Comparison of ENCODE assay signal across 16 mouse cellular contexts in genomic region chr3:90428186-90428585, GRCm38 (mm10). TPM values are rescaled to one million over a fixed set of nuclear protein-coding genes. Genes with fewer than 3 reads are reported as not detected.
DNase-seq lines count a peak whose midpoint lies in the region; ATAC-seq and TF ChIP-seq lines count a peak whose summit lies in the region.
"Had no signal": no experiment of that assay in that cellular context is flagged by ENCODE, and none has a peak within 500 bp of the region (broad histone marks: within the 10 kb centered on the region; RNA-seq: fewer than 3 reads in every experiment).

No protein-coding gene starts in this region.

- no peak overlapping the region for H3K4me3 ChIP-seq in heart, postnatal 0 days (ENCODE audit: low read depth, low read length)
- H3K4me3 ChIP-seq in heart, embryonic 11.5 days (ENCODE audit: low read depth, low read length), result no peak overlapping the region
- no peak overlapping the region for H3K4me3 ChIP-seq in lung, adult 2 months (replicated peaks; ENCODE audit: extremely low read depth, low read depth, low read length)
- no peak overlapping the region for H3K4me3 ChIP-seq in forebrain, embryonic 13.5 days
- H3K4me3 ChIP-seq: intestine, embryonic 15.5 days; limb, embryonic 15.5 days; midbrain, embryonic 10.5 days had no signal

- no peak overlapping the region for H3K9ac ChIP-seq in heart, postnatal 0 days (replicated peaks; ENCODE audit: low read depth, low read length)
- H3K9ac ChIP-seq in heart, embryonic 11.5 days (ENCODE audit: low read depth, low read length), result no peak overlapping the region
- H3K9ac ChIP-seq in forebrain, embryonic 13.5 days, result no peak overlapping the region
- H3K9ac ChIP-seq: hindbrain, embryonic 14.5 days; intestine, embryonic 15.5 days; limb, embryonic 15.5 days had no signal

- H3K9me3 ChIP-seq in heart, postnatal 0 days (replicated peaks; ENCODE audit: control insufficient read depth, low read length), result no peaks in the 10 kb centered on the region
- no peaks in the 10 kb centered on the region for H3K9me3 ChIP-seq in heart, embryonic 11.5 days (replicated peaks; ENCODE audit: control insufficient read depth, low read length)
- no peaks in the 10 kb centered on the region for H3K9me3 ChIP-seq in forebrain, embryonic 13.5 days (replicated peaks)
- H3K9me3 ChIP-seq: intestine, embryonic 15.5 days; limb, embryonic 15.5 days; midbrain, embryonic 10.5 days had no signal

- H3K27ac ChIP-seq in heart, postnatal 0 days (ENCODE audit: low read depth), result peak overlapping the region; percentile 26; the same call in 1 of the 2 replicates
- H3K27ac ChIP-seq in heart, embryonic 11.5 days (ENCODE audit: low read depth, low read length), result no peak overlapping the region
- H3K27ac ChIP-seq in forebrain, embryonic 13.5 days, result no peak overlapping the region
- H3K27ac ChIP-seq: hindbrain, embryonic 14.5 days; intestine, embryonic 15.5 days; limb, embryonic 15.5 days; midbrain, embryonic 10.5 days had no signal

- WGBS in heart, postnatal 0 days, result 61% methylated on average over 6 of the region's 6 CpGs
- 72% methylated on average over 6 of the region's 6 CpGs for WGBS in heart, embryonic 11.5 days (ENCODE audit: insufficient replicate concordance)
- WGBS in lung, adult 2 months, result 61% methylated on average over 6 of the region's 6 CpGs
- 94% methylated on average over 6 of the region's 6 CpGs for WGBS in forebrain, embryonic 13.5 days

- ATAC-seq in heart, postnatal 0 days (ENCODE audit: insufficient read depth, low read depth), result no peak
- no peak for ATAC-seq in heart, embryonic 11.5 days (replicated peaks; ENCODE audit: insufficient number of reproducible peaks, low FRiP score, low TSS enrichment)
- ATAC-seq in forebrain, embryonic 13.5 days, result no peak
- ATAC-seq: intestine, embryonic 15.5 days had no signal

- H3K27me3 ChIP-seq in heart, postnatal 0 days (ENCODE audit: control insufficient read depth, insufficient read depth, low read length), result no peaks in the 10 kb centered on the region
- no peaks in the 10 kb centered on the region for H3K27me3 ChIP-seq in heart, embryonic 11.5 days (ENCODE audit: control insufficient read depth, insufficient read depth, low read length)
- no peaks in the 10 kb centered on the region for H3K27me3 ChIP-seq in forebrain, embryonic 13.5 days
- H3K27me3 ChIP-seq: intestine, embryonic 15.5 days; limb, embryonic 15.5 days had no signal

- DNase-seq in heart, postnatal 0 days (ENCODE audit: low spot score), result no peak
- peak; percentile 36 to 54 for DNase-seq in lung, adult 18-20 months
- DNase-seq in lung, adult 2 months, result no peak
- DNase-seq in NIH3T3 (ENCODE audit: low read depth), result peak; percentile 50
- DNase-seq in skeletal muscle tissue, adult 2 months (ENCODE audit: low read depth, low spot score), result peak; percentile 58
- DNase-seq: adrenal gland, adult 8-10 months; cerebellum, adult 11-12 months; cerebellum, postnatal 25 days; right cerebral cortex, postnatal 4 days had no signal

- peaks cover 34% of the 10 kb centered on the region for H3K4me1 ChIP-seq in heart, postnatal 0 days (ENCODE audit: control insufficient read depth, insufficient read depth)
- H3K4me1 ChIP-seq in heart, embryonic 11.5 days (ENCODE audit: control insufficient read depth, insufficient read depth, low read length), result peaks cover 21% of the 10 kb centered on the region
- peaks cover 22% of the 10 kb centered on the region for H3K4me1 ChIP-seq in lung, adult 2 months (ENCODE audit: control insufficient read depth, insufficient read depth, low read length)
- H3K4me1 ChIP-seq in forebrain, embryonic 13.5 days, result peaks cover 22% of the 10 kb centered on the region

- TF ChIP-seq EP300 in heart, postnatal 0 days (IDR thresholded peaks at IDR 0.05; ENCODE audit: low read depth), result no peak

- TF ChIP-seq CTCF in heart, postnatal 0 days (IDR thresholded peaks at IDR 0.05; ENCODE audit: low read depth), result no peak
- no peak for TF ChIP-seq CTCF in lung, adult 2 months (IDR thresholded peaks at IDR 0.05; ENCODE audit: insufficient read depth, low read length)

- no peak for TF ChIP-seq POLR2A in lung, adult 2 months (IDR thresholded peaks at IDR 0.05; ENCODE audit: borderline replicate concordance, extremely low read depth, low read depth, low read length)

- peaks cover 12% of the 10 kb centered on the region for H3K36me3 ChIP-seq in heart, postnatal 0 days (replicated peaks; ENCODE audit: control insufficient read depth, insufficient read depth, low read length)
- H3K36me3 ChIP-seq in heart, embryonic 11.5 days (ENCODE audit: control insufficient read depth, insufficient read depth, low read length), result peaks cover 5% of the 10 kb centered on the region; the same call in 1 of the 2 replicates
- peaks cover 15% of the 10 kb centered on the region for H3K36me3 ChIP-seq in forebrain, embryonic 13.5 days (ENCODE audit: poor library complexity, severe bottlenecking)

- no peak overlapping the region for H3K4me2 ChIP-seq in heart, postnatal 0 days (ENCODE audit: low read depth, low read length)
- no peak overlapping the region for H3K4me2 ChIP-seq in heart, embryonic 11.5 days
- H3K4me2 ChIP-seq in forebrain, embryonic 13.5 days, result no peak overlapping the region
- H3K4me2 ChIP-seq: hindbrain, embryonic 14.5 days; intestine, embryonic 15.5 days; limb, embryonic 15.5 days had no signal

RNA-seq across cellular contexts. Expression of gene Ints3, which starts 5.2 kb away (rescaled TPM):
- 26.1 and 26.6 TPM in 2 replicates for total RNA-seq in heart, postnatal 0 days (2014; rRNA removed; ENCODE audit: low replicate concordance)
- 7.8 and 8.3 TPM in 2 replicates for polyA plus RNA-seq in heart, postnatal 0 days (2015; fragmentation: Nextera tagmentation; extraction: Ambion mirVana)
- polyA plus RNA-seq in heart, embryonic 11.5 days (2014; fragmentation: Nextera tagmentation; extraction: Ambion mirVana), result 25.3 and 26.9 TPM in 2 replicates
- polyA plus RNA-seq in lung, adult 2 months (2012; rRNA removed), result 24.6 and 28.4 TPM in 2 replicates
- 27.8 and 29.3 TPM in 2 replicates for polyA plus RNA-seq in forebrain, embryonic 13.5 days (2015; fragmentation: Nextera tagmentation; extraction: Ambion mirVana)

RNA-seq across cellular contexts. Expression of gene Npr1, which starts 37.5 kb away (rescaled TPM):
- 26.4 and 30.9 TPM in 2 replicates for total RNA-seq in heart, postnatal 0 days (2014; rRNA removed; ENCODE audit: low replicate concordance)
- polyA plus RNA-seq in heart, postnatal 0 days (2015; fragmentation: Nextera tagmentation; extraction: Ambion mirVana), result 10.2 and 11.2 TPM in 2 replicates
- polyA plus RNA-seq in heart, embryonic 11.5 days (2014; fragmentation: Nextera tagmentation; extraction: Ambion mirVana), result 5.3 and 8.1 TPM in 2 replicates
- 162 and 199 TPM in 2 replicates for polyA plus RNA-seq in lung, adult 2 months (2012; rRNA removed)
- 2.3 and 2.8 TPM in 2 replicates for polyA plus RNA-seq in forebrain, embryonic 13.5 days (2015; fragmentation: Nextera tagmentation; extraction: Ambion mirVana)
- total RNA-seq: MEL had no signal

RNA-seq across cellular contexts. Expression of gene Slc27a3, which starts 38.4 kb away (rescaled TPM):
- 3.3 and 6.2 TPM in 2 replicates for total RNA-seq in heart, postnatal 0 days (2014; rRNA removed; ENCODE audit: low replicate concordance)
- polyA plus RNA-seq in heart, postnatal 0 days (2015; fragmentation: Nextera tagmentation; extraction: Ambion mirVana), result 2.3 and 2.4 TPM in 2 replicates
- 5.7 and 6.2 TPM in 2 replicates for polyA plus RNA-seq in heart, embryonic 11.5 days (2014; fragmentation: Nextera tagmentation; extraction: Ambion mirVana)
- 26.3 and 27.5 TPM in 2 replicates for polyA plus RNA-seq in lung, adult 2 months (2012; rRNA removed)
- 11.2 and 12.4 TPM in 2 replicates for polyA plus RNA-seq in forebrain, embryonic 13.5 days (2015; fragmentation: Nextera tagmentation; extraction: Ambion mirVana)

RNA-seq across cellular contexts. Expression of gene Ilf2, which starts 47.7 kb away (rescaled TPM):
- total RNA-seq in heart, postnatal 0 days (2014; rRNA removed; ENCODE audit: low replicate concordance), result 46.8 and 53.5 TPM in 2 replicates
- polyA plus RNA-seq in heart, postnatal 0 days (2015; fragmentation: Nextera tagmentation; extraction: Ambion mirVana), result 60.2 and 60.8 TPM in 2 replicates
- 148 and 151 TPM in 2 replicates for polyA plus RNA-seq in heart, embryonic 11.5 days (2014; fragmentation: Nextera tagmentation; extraction: Ambion mirVana)
- 13.2 and 22.3 TPM in 2 replicates for polyA plus RNA-seq in lung, adult 2 months (2012; rRNA removed)
- polyA plus RNA-seq in forebrain, embryonic 13.5 days (2015; fragmentation: Nextera tagmentation; extraction: Ambion mirVana), result 367 and 388 TPM in 2 replicates

Comparison
In these comparisons a context has a peak if more than half of its experiments do, and no peak if none do; other contexts are left out.
1. DNase-seq: peak in lung, adult 18-20 months (2 of 2), NIH3T3 (single experiment) and skeletal muscle tissue, adult 2 months (single experiment); none in heart, postnatal 0 days (single experiment) and lung, adult 2 months (single experiment).
2. RNA of gene Npr1, which starts 37.5 kb away (polyA plus RNA-seq): 162 to 199 TPM in lung, adult 2 months; 10.2 to 11.2 TPM in heart, postnatal 0 days, 5.3 to 8.1 TPM in heart, embryonic 11.5 days and 2.3 to 2.8 TPM in forebrain, embryonic 13.5 days; every median in the first group is over 10 times any median in the second.